Mouse (Mus musculus) hindbrain, embryonic 10.5 days (tissue): ENCODE data around the gene Foxr1. TPM values are rescaled to one million over a fixed set of nuclear protein-coding genes. Genes with fewer than 3 reads are reported as not detected.

Experiments used
- DNase-seq: peaks from one replicate; pipeline ENCODE4 v3.0.0-alpha.2; 2017; ENCODE audit warnings: low spot score
- H3K27ac ChIP-seq: fragments of 300-500 bp; sonication (generic); 2 replicates; pipeline ENCODE4 v1.5.1; 2016; ENCODE audit warnings: mild to moderate bottlenecking, moderate library complexity
- H3K27me3 ChIP-seq: fragments of 300-500 bp; sonication (generic); 2 replicates; pipeline ENCODE4 v1.6.1; 2016; ENCODE audit warnings: mild to moderate bottlenecking; ENCODE audit not compliant: poor library complexity, insufficient read depth, severe bottlenecking
- H3K36me3 ChIP-seq: fragments of 300-500 bp; sonication (generic); 2 replicates; pipeline ENCODE4 v1.6.1; 2016; ENCODE audit warnings: mild to moderate bottlenecking, moderate library complexity
- H3K4me1 ChIP-seq: fragments of 300-500 bp; sonication (generic); replicated peaks from 2 replicates; pipeline ENCODE4 v1.6.1; 2016; ENCODE audit warnings: mild to moderate bottlenecking
- H3K4me3 ChIP-seq: fragments of 300-500 bp; sonication (generic); 2 replicates; pipeline ENCODE4 v1.5.1; 2016; ENCODE audit warnings: mild to moderate bottlenecking, moderate library complexity
- H3K9me3 ChIP-seq: fragments of 300-500 bp; sonication (generic); 2 replicates; pipeline ENCODE4 v1.6.1; 2016; ENCODE audit warnings: mild to moderate bottlenecking, moderate library complexity
- WGBS: fragments of 180-500 bp; shearing (Covaris S2); methylation state at CpG from one replicate; pipeline ENCODE4 v1.1.7; 2016; 5-methylcytosine and 5-hydroxymethylcytosine counted together
- polyA plus RNA-seq: library from polyadenylated mRNA; unstranded; fragments of >200 nt; fragmentation: Nextera tagmentation; extraction: Ambion mirVana; gene quantifications from 2 replicates; pipeline ENCODE4 v1.2.1, GENCODE M21; 2016

The Foxr1 gene
- polyA plus RNA-seq, 1 experiment from 2014 or later: not detected

DNA sequence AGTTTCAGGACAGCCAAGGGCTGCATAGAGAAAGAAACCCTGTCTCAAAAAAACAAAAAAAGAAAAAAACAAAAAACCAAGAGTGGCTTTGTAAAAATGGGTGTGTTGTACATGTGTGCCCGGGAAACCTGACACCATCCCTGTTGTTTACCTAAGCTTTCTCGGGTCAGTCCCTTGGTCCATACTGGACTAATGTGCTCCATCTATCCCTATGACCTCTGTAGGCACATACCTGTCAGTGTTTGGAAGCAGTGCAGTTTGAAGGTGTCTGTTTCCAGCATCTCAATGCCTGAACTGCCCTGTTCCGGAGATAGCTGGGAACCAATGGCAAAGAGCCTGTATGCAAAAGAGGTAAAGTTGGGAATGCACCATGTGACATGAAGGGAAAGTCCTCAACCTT, 35.9 kb downstream of the Foxr1 start:
- 85% methylated on average over 3 of the region's 3 CpGs for WGBS
- H3K4me3 ChIP-seq: no peak overlapping the region
- DNase-seq: no peak
- peaks cover 74% of the 10 kb centered on the region for H3K36me3 ChIP-seq
- no peak overlapping the region for H3K27ac ChIP-seq
- H3K9me3 ChIP-seq: no peaks in the 10 kb centered on the region
- H3K27me3 ChIP-seq: no peaks in the 10 kb centered on the region
- peaks cover 25% of the 10 kb centered on the region for H3K4me1 ChIP-seq

GRCm38 (mm10) chr9:44401081-44401480, 39.9 kb downstream of the Foxr1 start:
- H3K9me3 ChIP-seq: no peaks in the 10 kb centered on the region
- no peaks in the 10 kb centered on the region; the same call in 1 of the 2 replicates for H3K27me3 ChIP-seq
- DNase-seq: no peak
- H3K4me1 ChIP-seq: peaks cover 40% of the 10 kb centered on the region
- H3K27ac ChIP-seq: no peak overlapping the region
- WGBS: 88% methylated on average over 4 of the region's 4 CpGs
- peaks cover 75% of the 10 kb centered on the region for H3K36me3 ChIP-seq
- H3K4me3 ChIP-seq: no peak overlapping the region

DNA sequence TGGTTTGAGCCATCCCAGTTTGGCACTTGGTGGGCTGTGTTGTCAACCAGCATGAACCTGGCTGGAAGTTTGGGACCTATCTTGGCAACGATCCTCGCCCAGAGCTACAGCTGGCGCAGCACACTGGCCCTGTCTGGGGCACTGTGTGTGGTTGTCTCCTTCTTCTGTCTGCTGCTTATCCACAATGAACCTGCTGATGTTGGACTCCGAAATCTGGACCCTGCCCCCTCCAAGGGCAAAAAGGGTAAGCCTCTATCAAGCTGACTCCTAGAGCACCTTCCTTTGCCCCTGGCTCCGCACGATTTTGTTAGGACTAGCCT, 41.2 kb downstream of the Foxr1 start:
- Histone ChIP-seq H3K36me3 (peaks cover 63% of the 10 kb centered on the region), H3K9me3 (no peaks in the 10 kb centered on the region), H3K27ac (no peak overlapping the region), H3K4me1 (peaks cover 31% of the 10 kb centered on the region), H3K27me3 (no peaks in the 10 kb centered on the region; the same call in 1 of the 2 replicates), H3K4me3 (no peak overlapping the region)
- 91% methylated on average over 6 of the region's 6 CpGs for WGBS
- DNase-seq: no peak

DNA sequence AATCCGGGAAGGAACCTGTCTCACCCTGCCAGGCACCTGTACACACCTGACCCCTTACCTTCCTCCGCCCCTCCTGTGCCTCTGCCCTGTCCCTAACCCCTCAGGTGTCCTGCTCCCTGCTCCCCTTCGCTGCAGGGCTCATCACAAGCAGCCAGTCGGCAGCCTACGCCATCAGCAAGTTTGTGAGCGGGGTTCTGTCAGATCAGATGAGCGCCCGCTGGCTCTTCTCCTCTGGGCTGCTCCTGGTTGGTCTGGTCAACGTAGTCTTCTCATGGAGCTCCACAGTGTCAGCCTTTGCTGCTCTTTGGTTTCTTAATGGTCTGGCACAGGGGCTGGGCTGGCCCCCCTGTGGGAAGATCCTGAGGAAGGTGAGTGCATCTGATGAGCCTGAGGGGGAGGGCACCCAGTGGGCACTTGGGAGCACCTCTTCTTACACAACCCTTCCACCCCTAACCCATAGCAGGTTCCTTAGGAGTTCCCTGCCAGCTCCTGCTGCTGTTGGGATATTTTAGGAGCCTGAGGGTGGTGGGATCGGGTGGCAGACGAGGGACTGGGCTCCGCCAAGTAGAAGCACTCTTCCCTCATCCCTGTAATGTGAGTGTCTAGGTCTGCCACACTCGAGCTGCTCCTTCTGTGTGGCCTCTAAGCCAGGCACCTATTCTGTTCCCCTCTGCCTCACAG, 41.7 kb downstream of the Foxr1 start:
- no peak overlapping the region for H3K27ac ChIP-seq
- H3K4me3 ChIP-seq: peak overlapping the region; percentile 18
- peaks cover 31% of the 10 kb centered on the region for H3K4me1 ChIP-seq
- WGBS: 85% methylated on average over 13 of the region's 13 CpGs
- H3K9me3 ChIP-seq: no peaks in the 10 kb centered on the region
- H3K36me3 ChIP-seq: peaks cover 58% of the 10 kb centered on the region
- no peaks in the 10 kb centered on the region; the same call in 1 of the 2 replicates for H3K27me3 ChIP-seq
- DNase-seq: no peak

DNA sequence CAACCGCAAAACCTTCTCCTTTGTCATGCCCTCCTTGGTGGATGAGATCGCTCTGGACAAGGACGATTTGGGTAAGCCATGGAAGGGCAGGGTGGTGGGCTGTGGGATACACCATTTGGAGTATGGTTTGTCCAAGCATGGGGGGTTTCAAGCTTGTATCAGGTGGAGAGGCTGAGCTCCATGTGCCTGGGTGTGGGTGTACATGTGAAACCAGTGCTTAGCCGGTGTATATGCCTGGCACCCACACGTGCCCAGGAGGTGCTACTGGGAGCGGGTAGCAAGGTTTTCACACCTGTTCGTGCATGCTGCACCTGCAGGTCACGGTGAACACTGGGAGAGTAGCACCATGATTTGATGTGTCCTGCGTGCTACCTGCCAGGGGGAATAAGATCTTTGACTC, 42.4 kb downstream of the Foxr1 start:
- Histone ChIP-seq H3K27me3 (no peaks in the 10 kb centered on the region; the same call in 1 of the 2 replicates), H3K36me3 (peaks cover 51% of the 10 kb centered on the region), H3K9me3 (no peaks in the 10 kb centered on the region), H3K4me1 (peaks cover 31% of the 10 kb centered on the region), H3K4me3 (peak overlapping the region; percentile 86; the same call in 1 of the 2 replicates), H3K27ac (peak overlapping the region; percentile 90)
- WGBS: 88% methylated on average over 9 of the region's 9 CpGs
- DNase-seq: no peak

GRCm38 (mm10) chr9:44398087-44398486, 42.8 kb downstream of the Foxr1 start:
- Histone ChIP-seq H3K27ac (peak overlapping the region; percentile 90), H3K9me3 (no peaks in the 10 kb centered on the region), H3K4me1 (peaks cover 31% of the 10 kb centered on the region), H3K36me3 (peaks cover 47% of the 10 kb centered on the region), H3K4me3 (peak overlapping the region; percentile 86), H3K27me3 (no peaks in the 10 kb centered on the region; the same call in 1 of the 2 replicates)
- no peak for DNase-seq
- 25% methylated on average over 4 of the region's 4 CpGs for WGBS

DNA sequence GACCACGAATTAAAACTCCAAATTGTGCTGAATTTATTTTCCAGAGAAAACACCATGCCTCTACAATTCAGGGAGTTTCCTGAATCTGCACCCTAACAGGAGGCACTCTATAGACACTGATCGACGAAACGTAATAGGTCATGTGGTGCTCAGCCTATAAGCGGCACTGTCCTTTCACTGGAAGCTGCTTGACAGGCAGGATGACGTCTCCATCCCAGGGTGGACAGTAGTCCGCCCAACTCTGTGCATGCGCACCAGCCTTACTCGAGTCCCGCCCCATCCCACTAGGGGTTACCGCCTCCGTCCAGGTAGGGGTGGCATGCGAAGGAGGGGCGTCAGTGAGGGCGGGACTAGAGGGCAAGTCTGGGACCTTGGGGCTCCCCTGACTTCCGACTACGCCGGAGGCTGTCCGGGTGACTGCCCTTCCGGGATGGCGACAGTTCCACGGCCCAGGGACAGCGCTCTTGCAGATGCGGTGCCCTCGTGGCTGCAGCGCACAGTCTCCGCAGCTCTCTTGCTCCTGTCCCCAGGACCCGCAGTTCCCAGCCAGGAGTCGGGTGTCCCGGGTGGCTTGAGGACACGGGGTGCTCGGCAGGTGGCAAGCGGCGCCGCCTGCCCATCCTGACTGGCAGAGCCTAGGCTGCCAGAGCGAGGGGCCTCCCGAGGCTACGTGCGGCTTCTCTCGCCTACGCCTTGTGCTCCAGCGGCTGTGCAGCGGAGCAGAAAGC, 44.1 kb downstream of the Foxr1 start, which contains the start of gene Slc37a4:
Slc37a4 (plus strand) TSS at position 169 of the 728 bp plus-strand sequence.
- under 1% methylated on average over 43 of the region's 43 CpGs for WGBS
- H3K9me3 ChIP-seq: no peaks in the 10 kb centered on the region
- peaks cover 31% of the 10 kb centered on the region for H3K4me1 ChIP-seq
- DNase-seq: peak; percentile 90
- peak within 1 kb of the TSS; percentile 90 for H3K27ac ChIP-seq
- peak within 1 kb of the TSS; percentile 86 for H3K4me3 ChIP-seq
- H3K36me3 ChIP-seq: peaks cover 47% of the 10 kb centered on the region
- H3K27me3 ChIP-seq: no peaks in the 10 kb centered on the region; the same call in 1 of the 2 replicates

DNA sequence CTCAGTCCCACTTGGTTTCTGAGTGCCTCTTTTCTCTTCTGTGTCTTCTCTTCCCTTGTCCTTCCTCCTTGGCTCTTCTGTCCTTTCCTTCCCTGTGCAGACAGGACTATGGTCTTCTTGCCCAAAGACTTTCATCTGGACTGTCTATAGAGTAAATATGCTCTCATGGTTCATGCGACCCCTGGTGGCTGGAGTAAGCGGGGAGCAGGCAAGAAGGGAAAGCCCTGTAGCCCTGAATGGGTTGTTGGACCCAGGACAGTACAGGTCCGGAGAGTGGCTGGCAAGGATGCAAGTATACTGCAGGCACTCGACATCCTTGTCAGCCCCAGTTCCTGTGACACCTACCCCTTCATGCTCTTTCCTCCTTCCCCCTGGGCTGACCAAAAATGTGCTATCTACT, 49.5 kb downstream of the Foxr1 start:
- Histone ChIP-seq H3K27me3 (no peaks in the 10 kb centered on the region), H3K9me3 (no peaks in the 10 kb centered on the region), H3K4me1 (peaks cover 5% of the 10 kb centered on the region; the same call in 1 of the 2 replicates), H3K36me3 (peaks cover 66% of the 10 kb centered on the region), H3K4me3 (no peak overlapping the region), H3K27ac (no peak overlapping the region)
- DNase-seq: peak; percentile 71
- WGBS: 45% methylated on average over 4 of the region's 4 CpGs

DNA sequence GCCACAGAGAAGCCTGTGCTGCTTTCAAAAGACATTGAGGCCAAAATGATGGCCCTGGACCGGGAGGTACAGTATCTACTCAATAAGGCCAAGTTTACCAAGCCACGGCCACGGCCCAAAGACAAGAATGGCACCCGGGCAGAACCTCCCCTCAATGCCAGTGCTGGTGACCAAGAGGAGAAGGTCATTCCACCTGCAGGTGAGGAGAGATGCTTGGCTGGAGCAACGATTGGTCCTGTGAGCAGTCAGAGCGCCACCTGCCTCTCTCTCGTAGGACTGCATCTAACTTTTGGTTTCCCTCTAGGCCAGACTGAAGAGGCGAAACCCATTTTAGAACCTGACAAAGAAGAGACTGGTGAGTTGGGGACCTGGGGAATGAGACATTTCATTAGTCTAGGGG, 51.7 kb downstream of the Foxr1 start:
- Histone ChIP-seq H3K4me3 (no peak overlapping the region), H3K27ac (no peak overlapping the region), H3K27me3 (no peaks in the 10 kb centered on the region), H3K36me3 (peaks cover 88% of the 10 kb centered on the region), H3K4me1 (no peaks in the 10 kb centered on the region), H3K9me3 (no peaks in the 10 kb centered on the region)
- WGBS: 66% methylated on average over 8 of the region's 8 CpGs
- peak; percentile 38 for DNase-seq

GRCm38 (mm10) chr9:44387221-44387620, 53.7 kb downstream of the Foxr1 start:
- Histone ChIP-seq H3K9me3 (no peaks in the 10 kb centered on the region), H3K4me1 (no peaks in the 10 kb centered on the region), H3K4me3 (no peak overlapping the region), H3K27ac (no peak overlapping the region), H3K27me3 (no peaks in the 10 kb centered on the region), H3K36me3 (peaks cover 99% of the 10 kb centered on the region)
- no peak for DNase-seq
- 87% methylated on average over 3 of the region's 3 CpGs for WGBS

DNA sequence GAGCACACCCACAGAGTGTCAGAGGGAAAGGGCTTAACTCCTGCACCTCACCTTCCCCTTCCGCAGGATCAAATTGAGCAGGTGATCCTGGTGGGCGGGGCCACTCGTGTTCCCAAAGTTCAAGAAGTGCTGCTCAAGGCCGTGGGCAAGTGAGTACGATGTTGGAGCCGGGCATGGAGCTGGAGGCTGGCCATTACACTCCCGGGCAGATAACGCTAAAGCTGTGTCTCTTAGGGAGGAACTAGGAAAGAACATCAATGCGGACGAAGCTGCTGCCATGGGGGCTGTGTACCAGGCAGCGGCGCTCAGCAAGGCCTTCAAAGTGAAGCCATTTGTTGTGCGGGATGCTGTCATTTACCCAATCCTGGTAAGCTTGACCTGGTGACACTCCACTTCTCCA, 56.3 kb downstream of the Foxr1 start:
- no peak overlapping the region for H3K27ac ChIP-seq
- H3K27me3 ChIP-seq: no peaks in the 10 kb centered on the region
- no peaks in the 10 kb centered on the region for H3K9me3 ChIP-seq
- 92% methylated on average over 13 of the region's 13 CpGs for WGBS
- H3K4me1 ChIP-seq: peaks cover 16% of the 10 kb centered on the region
- H3K4me3 ChIP-seq: no peak overlapping the region
- H3K36me3 ChIP-seq: peaks cover 93% of the 10 kb centered on the region
- DNase-seq: no peak
